Mouse (Mus musculus) intestine, embryonic 15.5 days (tissue): ENCODE results near the gene Dnaaf1. TPM values are rescaled to one million over a fixed set of nuclear protein-coding genes. Genes with fewer than 3 reads are reported as not detected.

ENCODE experiments used
- ATAC-seq: fragments of 200-750 bp; cut with Nextera tagmentation; 2 replicates; pipeline ENCODE4 v1.8.0; 2017; ENCODE audit warnings: moderate TSS enrichment, moderate library complexity
- H3K27ac ChIP-seq: fragments of 300-500 bp; sonication (generic); 2 replicates; pipeline ENCODE4 v1.5.1; 2015; ENCODE audit warnings: mild to moderate bottlenecking, inconsistent platforms
- H3K27me3 ChIP-seq: fragments of 300-500 bp; sonication (generic); replicated peaks from 2 replicates; pipeline ENCODE4 v1.6.1; 2015; ENCODE audit warnings: inconsistent platforms
- H3K36me3 ChIP-seq: fragments of 300-500 bp; sonication (generic); 2 replicates; pipeline ENCODE4 v1.6.1; 2015; ENCODE audit warnings: inconsistent platforms
- H3K4me1 ChIP-seq: fragments of 300-500 bp; sonication (generic); replicated peaks from 2 replicates; pipeline ENCODE4 v1.6.1; 2015; ENCODE audit warnings: inconsistent platforms
- H3K4me2 ChIP-seq: fragments of 300-500 bp; sonication (generic); replicated peaks from 2 replicates; pipeline ENCODE4 v1.6.1; 2015; ENCODE audit warnings: mild to moderate bottlenecking, inconsistent platforms
- H3K4me3 ChIP-seq: fragments of 300-500 bp; sonication (generic); replicated peaks from 2 replicates; pipeline ENCODE4 v1.5.1; 2015; ENCODE audit warnings: inconsistent platforms
- H3K9ac ChIP-seq: fragments of 300-500 bp; sonication (generic); 2 replicates; pipeline ENCODE4 v1.6.1; 2015; ENCODE audit warnings: inconsistent platforms
- H3K9me3 ChIP-seq: fragments of 300-500 bp; sonication (generic); 2 replicates; pipeline ENCODE4 v1.6.1; 2016; ENCODE audit warnings: inconsistent platforms
- WGBS: fragments of 180-500 bp; shearing (Covaris S2); methylation state at CpG from one replicate; pipeline ENCODE4 v1.1.7; 2015; 5-methylcytosine and 5-hydroxymethylcytosine counted together
- polyA plus RNA-seq: library from polyadenylated mRNA; unstranded; fragments of >200 nt; fragmentation: Nextera tagmentation; extraction: Ambion mirVana; gene quantifications from 2 replicates; pipeline ENCODE4 v1.2.1, GENCODE M21; 2015

The Dnaaf1 gene
- polyA plus RNA-seq, 1 experiment from 2014 or later: 1.4 TPM

DNA sequence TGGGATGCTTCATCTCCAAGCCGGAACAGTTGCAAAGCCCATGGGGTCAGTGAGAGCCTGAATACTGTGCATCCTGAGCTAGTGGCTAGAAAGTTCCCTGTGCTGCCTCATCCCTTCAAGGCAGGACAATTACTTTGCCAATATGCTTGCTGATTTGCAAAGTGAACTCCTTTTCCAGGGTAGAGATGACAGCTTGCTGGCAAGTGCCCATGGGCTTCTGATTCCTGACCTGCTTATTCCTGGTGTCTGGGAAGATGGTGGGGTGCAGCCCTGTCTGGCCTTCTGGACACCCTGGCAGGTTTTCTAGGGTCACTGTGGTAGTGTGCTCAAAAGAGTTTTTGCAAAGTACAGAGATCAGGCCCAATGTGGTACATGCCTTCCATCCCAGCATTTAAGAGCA lies 67.9 kb downstream of the Dnaaf1 start:
- 90% methylated on average over 1 of the region's 1 CpGs for WGBS
- Histone ChIP-seq H3K27me3 (no peaks in the 10 kb centered on the region), H3K4me3 (no peak overlapping the region), H3K9ac (no peak overlapping the region), H3K27ac (no peak overlapping the region), H3K36me3 (no peaks in the 10 kb centered on the region), H3K4me2 (no peak overlapping the region), H3K4me1 (no peaks in the 10 kb centered on the region), H3K9me3 (no peaks in the 10 kb centered on the region)
- ATAC-seq: no peak

DNA sequence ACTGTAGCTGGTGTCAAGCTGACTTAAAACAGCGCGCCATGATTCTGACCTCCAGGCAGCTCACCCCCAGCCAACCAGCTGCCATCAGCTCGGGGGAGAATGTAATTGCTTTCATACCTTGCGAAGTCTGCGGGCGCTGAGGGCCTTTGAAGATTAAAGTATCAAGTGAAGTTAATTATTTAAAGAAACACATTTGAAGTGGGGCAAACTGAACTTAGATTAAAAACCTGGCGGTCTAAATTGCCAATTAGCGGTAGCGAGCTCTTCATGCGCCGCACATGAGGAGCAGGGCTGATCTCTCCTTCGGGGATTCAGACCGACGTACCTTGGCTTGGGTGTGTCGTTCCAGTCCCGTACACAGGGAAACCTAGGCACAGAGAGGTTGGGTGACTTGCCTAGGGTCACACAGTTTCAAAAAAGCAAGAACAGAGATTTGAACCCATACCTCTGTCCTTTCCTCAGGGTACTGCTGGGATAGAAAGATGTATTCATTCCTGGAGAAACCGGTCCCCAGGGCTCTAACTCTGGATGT lies 69.5 kb downstream of the Dnaaf1 start:
- WGBS: 78% methylated on average over 17 of the region's 17 CpGs
- H3K9ac ChIP-seq: no peak overlapping the region
- no peak overlapping the region for H3K4me3 ChIP-seq
- H3K4me2 ChIP-seq: no peak overlapping the region
- no peak for ATAC-seq
- H3K27ac ChIP-seq: no peak overlapping the region
- H3K27me3 ChIP-seq: no peaks in the 10 kb centered on the region
- no peaks in the 10 kb centered on the region for H3K4me1 ChIP-seq
- no peaks in the 10 kb centered on the region for H3K36me3 ChIP-seq
- no peaks in the 10 kb centered on the region for H3K9me3 ChIP-seq

DNA sequence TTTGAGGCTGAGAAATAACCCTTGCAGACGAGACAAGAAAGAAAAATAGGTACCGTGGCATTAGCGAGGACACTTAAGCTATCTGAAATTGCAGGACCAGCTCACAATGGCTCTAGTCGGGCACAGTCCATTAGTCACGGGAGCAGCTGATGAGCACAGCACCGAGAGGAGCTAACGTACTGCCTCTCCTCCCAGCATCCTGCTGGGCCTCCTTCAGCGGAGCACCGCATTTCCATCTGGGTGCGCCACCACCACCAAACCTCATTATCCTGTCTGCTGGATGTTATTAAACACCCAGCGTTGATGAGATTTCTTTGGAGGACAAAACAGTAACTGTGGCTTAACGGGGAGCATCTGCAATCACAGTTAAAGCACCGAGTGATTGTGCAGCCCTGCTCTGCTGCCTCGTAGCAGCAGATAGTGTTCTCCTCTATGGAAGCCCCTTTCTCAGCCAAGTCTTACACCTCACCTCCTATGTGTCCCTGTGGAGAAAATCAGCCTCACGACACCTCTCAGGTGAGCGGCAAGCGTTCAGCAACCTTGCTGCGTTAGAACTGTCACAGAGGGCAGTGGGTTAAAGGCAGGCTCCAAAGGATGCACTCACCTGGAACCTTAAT lies 70.1 kb downstream of the Dnaaf1 start:
- Histone ChIP-seq H3K9me3 (no peaks in the 10 kb centered on the region), H3K27ac (no peak overlapping the region), H3K4me3 (no peak overlapping the region), H3K4me2 (no peak overlapping the region), H3K9ac (no peak overlapping the region), H3K4me1 (no peaks in the 10 kb centered on the region), H3K27me3 (no peaks in the 10 kb centered on the region), H3K36me3 (no peaks in the 10 kb centered on the region)
- 75% methylated on average over 18 of the region's 18 CpGs for WGBS
- ATAC-seq: no peak

DNA sequence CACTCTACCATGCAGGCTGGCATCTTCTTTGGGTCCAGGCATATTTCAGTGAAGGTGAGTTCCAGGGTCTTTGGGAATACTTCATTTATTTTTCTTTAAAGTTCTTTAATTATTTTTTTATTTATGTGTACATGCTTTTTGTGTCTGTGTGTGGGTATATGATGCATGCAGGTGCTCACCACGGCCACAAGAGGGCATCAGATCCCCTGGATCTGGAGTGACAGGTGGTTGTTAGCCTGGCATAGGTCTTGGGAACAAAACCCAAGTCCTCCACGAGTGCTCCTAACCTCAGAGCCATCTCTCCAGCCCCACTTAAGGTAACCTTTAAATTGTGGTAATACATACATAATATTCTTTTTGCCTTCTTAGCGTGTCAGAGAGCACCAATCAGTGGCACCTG lies 71.2 kb downstream of the Dnaaf1 start:
- ATAC-seq: no peak
- Histone ChIP-seq H3K4me3 (no peak overlapping the region), H3K27me3 (no peaks in the 10 kb centered on the region), H3K4me2 (no peak overlapping the region), H3K36me3 (no peaks in the 10 kb centered on the region), H3K4me1 (no peaks in the 10 kb centered on the region), H3K9me3 (no peaks in the 10 kb centered on the region), H3K9ac (no peak overlapping the region), H3K27ac (no peak overlapping the region)
- WGBS: 66% methylated on average over 3 of the region's 3 CpGs

DNA sequence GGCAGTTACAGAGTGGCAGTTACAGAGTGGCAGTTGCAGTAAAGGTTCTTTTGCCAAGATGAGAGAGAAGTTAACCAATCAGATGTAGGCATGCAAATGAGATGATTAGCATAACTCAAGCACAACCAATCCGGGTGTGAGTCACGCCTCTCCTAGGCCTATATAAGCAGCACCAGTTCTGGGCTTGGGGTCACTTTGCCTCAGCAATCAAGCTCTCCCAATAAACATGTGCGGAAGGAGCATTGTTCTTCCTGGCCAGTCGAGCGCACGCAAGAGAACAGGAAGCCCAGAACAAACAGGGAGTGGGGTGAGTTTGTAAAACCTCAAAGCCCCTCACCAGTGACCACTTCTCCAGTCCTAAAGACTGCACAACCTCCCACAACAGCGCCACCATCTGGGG lies 71.8 kb downstream of the Dnaaf1 start:
- H3K4me1 ChIP-seq: no peaks in the 10 kb centered on the region; the same call in 1 of the 2 replicates
- no peaks in the 10 kb centered on the region for H3K36me3 ChIP-seq
- H3K9me3 ChIP-seq: no peaks in the 10 kb centered on the region
- no peak overlapping the region for H3K4me3 ChIP-seq
- no peak for ATAC-seq
- H3K4me2 ChIP-seq: no peak overlapping the region
- H3K9ac ChIP-seq: no peak overlapping the region
- 82% methylated on average over 7 of the region's 7 CpGs for WGBS
- no peaks in the 10 kb centered on the region for H3K27me3 ChIP-seq
- no peak overlapping the region for H3K27ac ChIP-seq

Other genes starting within 250 kb of the Dnaaf1 start
- gene Hsbp1, start 230.7 kb upstream of the Dnaaf1 start, polyA plus RNA-seq: 272 and 276 TPM in 2 replicates
- gene Mlycd, start 180.4 kb upstream of the Dnaaf1 start, polyA plus RNA-seq: 19.2 and 22.5 TPM in 2 replicates
- 3.8 and 5.7 TPM in 2 replicates for gene Osgin1, start 141.1 kb upstream of the Dnaaf1 start, polyA plus RNA-seq
- 1.9 TPM in 2 replicates for gene Necab2, start 128.5 kb upstream of the Dnaaf1 start, polyA plus RNA-seq
- 0.05 TPM in 1 of 2 replicates, not detected in the other for gene Slc38a8, start 73.5 kb upstream of the Dnaaf1 start, polyA plus RNA-seq
- 83.6 and 88.8 TPM in 2 replicates for gene Mbtps1, start 16.5 kb upstream of the Dnaaf1 start, polyA plus RNA-seq
- 28.8 and 32.6 TPM in 2 replicates for gene Hsdl1, start 52 bp upstream of the Dnaaf1 start, polyA plus RNA-seq
- 10.0 and 11.7 TPM in 2 replicates for gene Taf1c, start 30.0 kb downstream of the Dnaaf1 start, polyA plus RNA-seq
- not detected in 2 replicates for gene Adad2, start 37.5 kb downstream of the Dnaaf1 start, polyA plus RNA-seq
- gene Kcng4, start 60.4 kb downstream of the Dnaaf1 start, polyA plus RNA-seq: 0.04 and 0.13 TPM in 2 replicates
- 4.5 and 4.6 TPM in 2 replicates for gene Wfdc1, start 91.1 kb downstream of the Dnaaf1 start, polyA plus RNA-seq
- gene Atp2c2, start 124.8 kb downstream of the Dnaaf1 start, polyA plus RNA-seq: 4.4 and 5.8 TPM in 2 replicates
- 14.4 and 15.3 TPM in 2 replicates for gene Tldc1, start 203.2 kb downstream of the Dnaaf1 start, polyA plus RNA-seq